Mouse (Mus musculus) neutrophil, adult 5-6 weeks (primary cell): Measurements from ENCODE around the gene Lpar3. TPM values are rescaled to one million over a fixed set of nuclear protein-coding genes. Genes with fewer than 3 reads are reported as not detected.

ENCODE experiments used
- ATAC-seq: fragments of 151-379, 151-347 bp; 2 replicates; pipeline ENCODE4 v1.8.0; 2017; ENCODE audit warnings: mild to moderate bottlenecking, moderate TSS enrichment; ENCODE audit not compliant: insufficient number of reproducible peaks, poor library complexity, low FRiP score, severe bottlenecking; ENCODE audit errors: extremely low read depth
- total RNA-seq: library from RNA; stranded (forward); fragments of 200-1000 nt; gene quantifications from 2 replicates; pipeline ENCODE4 v1.2.3, GENCODE M21; 2017

The Lpar3 gene
- total RNA-seq, 1 experiment from 2014 or later, result not detected

DNA sequence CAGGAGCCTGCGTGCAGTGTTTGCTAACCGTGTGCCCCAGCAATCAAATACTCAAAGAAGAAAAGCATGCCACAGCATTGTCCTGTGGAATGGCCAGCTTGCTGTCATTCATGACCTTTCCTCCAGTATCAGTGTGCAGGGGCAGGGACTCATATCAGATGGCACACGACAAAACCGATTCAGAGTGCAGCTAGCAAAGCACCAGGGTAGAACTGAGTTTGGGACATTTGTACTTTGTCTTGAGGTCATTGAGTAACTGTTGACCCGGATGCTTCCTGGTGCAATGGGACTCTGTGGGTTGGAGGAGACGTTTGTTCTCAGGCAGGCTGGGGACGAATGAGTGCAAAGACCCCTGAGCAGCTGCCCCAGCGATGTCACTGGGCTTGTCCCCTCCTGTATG is 29.1 kb downstream of the Lpar3 start:
- ATAC-seq, result no peak

DNA sequence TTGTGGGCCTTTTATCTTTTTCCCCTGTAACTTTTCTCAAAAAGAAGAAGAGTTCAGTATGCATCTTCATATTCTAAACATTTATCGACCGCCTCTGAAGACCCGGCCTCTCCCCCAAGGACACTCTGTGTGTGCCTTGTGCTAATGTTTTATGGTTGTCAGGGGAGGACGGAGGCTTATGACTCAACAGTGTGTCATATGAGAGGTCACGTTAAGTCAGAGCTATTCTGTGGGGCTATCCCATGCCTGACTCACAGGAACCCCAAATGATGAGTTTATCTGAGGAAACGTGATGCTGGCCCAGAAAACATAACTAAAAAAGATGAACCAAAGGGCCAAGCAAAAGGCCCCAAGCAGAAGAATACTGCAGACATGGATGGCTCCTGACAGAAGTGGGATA is 31.0 kb downstream of the Lpar3 start:
- no peak for ATAC-seq

- ATAC-seq, result no peak
These were observed 33.1 kb downstream of the Lpar3 start for GRCm38 (mm10) chr3:146253736-146254320.

DNA sequence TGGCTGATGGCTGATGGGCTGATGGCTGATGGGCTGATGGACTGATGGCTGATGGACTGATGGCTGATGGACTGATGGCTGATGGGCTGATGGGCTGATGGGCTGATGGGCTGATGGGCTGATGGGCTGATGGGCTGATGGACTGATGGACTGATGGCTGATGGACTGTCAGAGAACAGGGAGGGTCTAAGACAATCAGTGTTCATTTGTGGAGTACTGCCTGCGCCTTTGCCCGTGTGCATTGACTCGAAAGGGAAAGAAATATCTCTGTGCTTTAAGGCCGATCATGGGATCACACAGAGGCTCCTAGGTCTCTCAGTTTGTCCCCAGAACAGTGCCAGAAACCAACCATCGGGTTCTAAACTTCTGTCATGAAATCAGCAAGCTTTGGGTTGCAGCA is 34.4 kb downstream of the Lpar3 start:
- ATAC-seq, result no peak

DNA sequence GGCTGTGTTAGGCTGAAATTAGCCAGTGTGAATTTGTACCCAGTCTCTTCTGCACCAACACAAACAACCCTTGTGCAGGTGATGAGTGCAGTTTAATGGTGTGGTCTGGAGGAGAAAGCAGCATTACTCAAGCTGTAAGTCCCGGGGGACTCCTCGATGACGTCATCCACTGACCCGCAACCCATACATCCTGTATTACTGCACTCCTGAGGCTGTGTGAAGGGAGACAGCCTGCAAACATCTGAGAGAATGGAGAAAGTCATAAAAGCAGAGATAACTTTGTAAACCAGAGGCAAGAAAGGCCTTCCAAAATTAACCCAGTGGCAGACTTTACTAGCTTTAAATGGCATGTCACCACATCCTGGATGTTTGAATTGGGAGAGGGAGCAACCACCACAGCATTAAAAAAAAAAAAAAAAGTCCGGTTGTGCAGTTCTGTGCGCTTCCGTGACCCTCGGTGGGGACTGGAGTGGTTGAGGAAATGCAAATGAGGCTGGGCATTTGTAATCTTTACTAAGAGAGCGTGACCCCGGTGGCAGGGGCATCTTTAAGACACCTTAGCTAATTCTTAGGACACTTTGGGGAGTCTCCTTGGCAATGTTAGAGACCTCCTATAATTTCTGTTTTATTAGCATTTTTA is 36.8 kb downstream of the Lpar3 start:
- ATAC-seq, result peak; percentile 87

- ATAC-seq, result no peak
These were observed 39.4 kb downstream of the Lpar3 start for GRCm38 (mm10) chr3:146260203-146260602.

GRCm38 (mm10) chr3:146260845-146261244 is 40.1 kb downstream of the Lpar3 start:
- ATAC-seq, result no peak

GRCm38 (mm10) chr3:146262536-146262935 is 41.8 kb downstream of the Lpar3 start:
- no peak for ATAC-seq

GRCm38 (mm10) chr3:146264146-146264545 is 43.4 kb downstream of the Lpar3 start:
- no peak for ATAC-seq

- no peak for ATAC-seq
These were observed 44.9 kb downstream of the Lpar3 start for GRCm38 (mm10) chr3:146265545-146266130.

- no peak for ATAC-seq
These were observed 47.5 kb downstream of the Lpar3 start for GRCm38 (mm10) chr3:146268024-146268801.

DNA sequence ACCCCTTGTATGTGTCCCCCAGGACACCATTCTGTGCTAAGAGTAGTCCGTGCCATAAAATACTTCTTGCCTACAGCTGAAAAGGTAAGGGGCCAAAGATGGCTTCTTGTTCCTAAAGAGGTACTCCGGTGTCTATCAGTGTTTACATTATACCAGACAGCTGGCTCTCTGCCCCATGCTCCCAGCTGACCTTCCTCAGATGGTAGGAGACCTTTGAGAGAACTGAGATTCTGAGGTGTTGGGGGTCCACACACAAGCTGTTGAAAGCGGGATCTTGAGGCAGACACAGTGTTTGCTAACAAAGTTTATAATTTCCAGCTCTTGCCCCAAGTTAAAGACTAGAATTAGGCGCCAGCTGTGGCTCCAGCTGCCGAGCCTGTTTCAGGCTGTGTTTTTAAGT is 53.7 kb downstream of the Lpar3 start:
- no peak for ATAC-seq

- no peak for ATAC-seq
These were observed 54.7 kb downstream of the Lpar3 start for GRCm38 (mm10) chr3:146275360-146276025.

DNA sequence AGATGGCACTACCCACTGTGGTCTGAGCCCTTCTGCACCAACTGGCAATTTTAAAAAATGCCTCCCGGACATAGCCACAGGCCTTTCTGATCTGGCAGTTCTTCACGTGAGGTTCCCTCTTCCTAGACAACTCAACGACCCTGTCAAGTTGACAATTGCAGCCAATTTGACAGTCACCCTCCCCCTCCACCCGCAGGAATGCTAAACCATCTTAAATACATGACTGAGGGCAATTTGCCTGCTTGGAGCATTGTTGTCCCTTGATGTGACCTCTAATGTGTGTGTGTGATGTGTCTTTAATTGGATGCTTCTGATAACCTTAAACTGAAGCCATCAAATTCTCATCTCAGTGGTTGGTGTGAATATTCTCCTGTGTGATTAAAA is 55.3 kb downstream of the Lpar3 start:
- ATAC-seq, result no peak

- no peak for ATAC-seq
These were observed 56.2 kb downstream of the Lpar3 start for GRCm38 (mm10) chr3:146276991-146277390.

DNA sequence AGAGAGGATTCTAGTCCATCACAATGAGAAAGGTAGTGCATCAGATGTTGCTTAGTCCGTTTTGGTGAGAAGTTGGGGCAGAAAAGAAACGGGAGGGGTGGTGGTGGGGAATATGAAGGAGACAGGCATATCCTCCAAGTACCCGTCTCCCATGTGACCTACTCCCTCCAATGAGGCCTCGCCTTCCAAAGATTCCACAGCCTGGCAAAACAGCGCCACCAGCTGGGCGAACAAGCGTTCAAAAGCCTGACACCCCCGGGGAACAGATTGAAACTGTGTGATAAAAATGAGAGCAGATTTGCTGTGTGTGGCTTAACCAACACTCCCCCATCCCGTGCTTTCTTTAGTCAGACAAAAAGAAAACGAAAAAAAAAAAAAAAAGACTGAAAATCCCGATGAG is 56.7 kb downstream of the Lpar3 start:
- ATAC-seq, result peak; percentile 13; the same call in 1 of the 2 replicates

GRCm38 (mm10) chr3:146278195-146279140 is 57.7 kb downstream of the Lpar3 start:
- ATAC-seq, result no peak

DNA sequence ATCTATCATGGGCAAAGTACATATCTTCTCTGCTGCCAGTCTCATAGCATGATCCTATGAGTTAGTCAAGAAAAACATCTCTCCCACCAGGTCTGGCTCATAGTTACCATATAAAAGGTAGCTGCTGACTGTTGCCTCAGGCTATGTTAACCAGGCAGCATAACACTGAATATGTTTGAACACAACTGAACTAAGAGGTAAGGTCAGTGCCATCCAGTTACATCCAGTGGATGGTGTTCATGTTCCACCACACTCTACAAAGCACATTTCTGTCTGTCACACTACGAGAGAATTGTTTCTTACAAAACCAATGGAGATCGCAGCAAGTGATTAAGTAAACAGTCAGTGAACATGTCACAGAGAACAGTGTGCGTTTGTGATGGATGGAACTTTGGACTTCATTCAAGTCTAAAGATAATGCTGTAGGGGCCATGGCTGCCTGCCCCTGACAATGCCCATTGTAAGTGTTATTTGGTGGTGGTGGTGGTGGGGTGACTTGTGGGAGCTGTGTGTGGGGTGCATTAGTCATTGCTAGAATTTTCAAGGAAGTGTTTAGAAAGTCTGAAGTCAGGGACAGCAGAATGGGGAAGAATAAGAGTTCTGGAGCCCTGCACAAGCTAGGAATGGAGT is 63.1 kb downstream of the Lpar3 start:
- ATAC-seq, result no peak
